8 mouse cellular contexts compared by ENCODE assay signal in the genomic region with DNA sequence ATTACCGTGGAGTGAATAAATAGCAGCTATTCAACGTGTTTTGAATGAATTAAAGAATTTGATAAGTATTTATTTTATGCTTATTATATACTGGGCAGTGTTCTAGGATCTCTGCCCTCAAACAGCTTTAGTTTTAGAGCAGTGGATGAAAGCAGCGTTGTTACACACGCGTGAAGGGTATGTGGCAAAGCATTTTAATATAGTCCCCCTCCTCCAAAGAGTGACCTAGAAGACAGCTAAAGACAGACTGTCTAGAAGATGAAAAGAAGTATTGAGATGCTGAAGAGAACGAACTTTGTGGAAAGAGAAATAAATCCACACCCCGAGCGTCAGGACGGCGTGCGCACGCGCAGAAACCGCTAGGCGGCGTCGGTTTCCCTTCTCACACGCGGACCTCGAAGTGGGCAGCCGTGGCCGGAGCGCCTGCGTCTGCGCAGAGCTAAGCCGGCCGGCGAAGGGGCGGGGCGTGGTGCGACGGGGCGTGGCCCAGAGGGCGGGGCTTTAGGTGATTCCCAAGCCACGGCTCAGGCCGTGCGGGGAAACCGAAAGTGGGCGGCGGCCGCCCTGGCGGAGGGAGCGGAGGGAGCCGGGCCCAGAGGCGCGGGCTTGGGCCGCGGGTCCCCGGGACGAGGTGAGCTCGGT. TPM values are rescaled to one million over a fixed set of nuclear protein-coding genes. Genes with fewer than 3 reads are reported as not detected.
DNase-seq lines count a peak whose midpoint lies in the region; ATAC-seq lines count a peak whose summit lies in the region.

No protein-coding gene starts in this region.

- WGBS in hindbrain, embryonic 12.5 days: 2% methylated on average over 50 of the region's 51 CpGs

- no peaks in the 10 kb centered on the region for H3K36me3 ChIP-seq in hindbrain, embryonic 12.5 days

- peak overlapping the region; percentile 86 for H3K4me3 ChIP-seq in hindbrain, embryonic 12.5 days

- peak; percentile 98 for DNase-seq in Muller cell, postnatal 12 days (ENCODE audit: inconsistent ontology term)
- DNase-seq in cerebellum, adult 9-11 months: peak; percentile 98
- DNase-seq in frontal cortex, postnatal 10 days (ENCODE audit: low spot score in 2 of 2): peak; percentile 93 to 97
- DNase-seq in layer of hippocampus, postnatal 25 days (ENCODE audit: extremely low spot score in 1 of 2, low spot score in 1 of 2): peak; percentile 94 to 97
- peak; percentile 98 for DNase-seq in lung, postnatal 25 days (ENCODE audit: low spot score)
- peak; percentile 99 for DNase-seq in retina, embryonic 14.5 days (ENCODE audit: low spot score)
- peak; percentile 88 for DNase-seq in thymus, postnatal 4 days

- H3K27me3 ChIP-seq in hindbrain, embryonic 12.5 days: peaks cover 19% of the 10 kb centered on the region

- ATAC-seq in hindbrain, embryonic 12.5 days (ENCODE audit: low FRiP score): peak; percentile 99

- H3K9me3 ChIP-seq in hindbrain, embryonic 12.5 days (replicated peaks): no peaks in the 10 kb centered on the region

- H3K4me1 ChIP-seq in hindbrain, embryonic 12.5 days: peaks cover 22% of the 10 kb centered on the region

- peak overlapping the region; percentile 24; the same call in 1 of the 2 replicates for H3K27ac ChIP-seq in hindbrain, embryonic 12.5 days

- H3K4me2 ChIP-seq in hindbrain, embryonic 12.5 days (replicated peaks): peak overlapping the region; percentile 92

- H3K9ac ChIP-seq in hindbrain, embryonic 12.5 days: peak overlapping the region; percentile 78

RNA-seq across cellular contexts. Expression of a gene that starts 6.8 kb away (rescaled TPM):
- polyA plus RNA-seq in hindbrain, embryonic 12.5 days (2016; fragmentation: Nextera tagmentation; extraction: Ambion mirVana): 17.6 and 20.4 TPM in 2 replicates
- total RNA-seq in layer of hippocampus, postnatal 25 days (2021): 10 to 100 TPM; 29.1 to 29.4 TPM

Comparison
In these comparisons a context has a peak if more than half of its experiments do, and no peak if none do; other contexts are left out.
1. Peak in every context shown above with its lines: DNase-seq, ATAC-seq, H3K4me3 ChIP-seq and H3K27ac ChIP-seq.